Mouse (Mus musculus) lung, adult 18-20 months (tissue): Measurements from ENCODE around the gene Serpinf2.
"Not testable (repeated sequence)": the region's sequence is repeated elsewhere in the genome, so short reads cannot be mapped to it uniquely, and the experiment has no call there.

ENCODE experiments used
- DNase-seq, 2 experiments: peaks; one replicate each; pipeline ENCODE4 v3.0.0; 2022; ENCODE audit warnings: mixed read lengths in 2 of 2

The Serpinf2 gene

GRCm38 (mm10) chr11:75424459-75424858, 14.9 kb downstream of the Serpinf2 start:
- DNase-seq = no peak

- no peak for DNase-seq
Measured at GRCm38 (mm10) chr11:75424033-75424432, 15.4 kb downstream of the Serpinf2 start.

DNA sequence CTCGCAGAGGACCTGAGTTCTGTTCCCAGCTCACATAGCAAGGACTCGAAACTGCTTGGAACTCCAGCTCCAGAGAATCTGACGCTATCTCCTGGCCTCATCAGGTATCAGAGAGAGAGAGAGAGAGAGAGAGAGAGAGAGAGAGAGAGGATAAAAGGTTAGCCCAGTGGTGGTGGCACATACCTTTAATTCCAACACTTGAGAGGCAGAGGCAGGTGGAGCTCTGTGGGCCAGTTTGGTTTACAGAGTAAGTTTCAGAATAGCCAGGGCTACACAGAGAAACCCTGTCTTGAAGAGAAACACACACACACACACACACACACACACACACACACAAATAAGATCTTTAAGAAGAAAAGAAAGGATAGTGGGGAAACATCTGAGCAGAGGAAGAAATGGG, 16.3 kb downstream of the Serpinf2 start:
- DNase-seq = no peak

- no peak for DNase-seq
Measured at GRCm38 (mm10) chr11:75422013-75422792, 17.2 kb downstream of the Serpinf2 start, which contains the start of gene Serpinf1. Serpinf1 (minus strand) TSS chr11:75422701.

DNA sequence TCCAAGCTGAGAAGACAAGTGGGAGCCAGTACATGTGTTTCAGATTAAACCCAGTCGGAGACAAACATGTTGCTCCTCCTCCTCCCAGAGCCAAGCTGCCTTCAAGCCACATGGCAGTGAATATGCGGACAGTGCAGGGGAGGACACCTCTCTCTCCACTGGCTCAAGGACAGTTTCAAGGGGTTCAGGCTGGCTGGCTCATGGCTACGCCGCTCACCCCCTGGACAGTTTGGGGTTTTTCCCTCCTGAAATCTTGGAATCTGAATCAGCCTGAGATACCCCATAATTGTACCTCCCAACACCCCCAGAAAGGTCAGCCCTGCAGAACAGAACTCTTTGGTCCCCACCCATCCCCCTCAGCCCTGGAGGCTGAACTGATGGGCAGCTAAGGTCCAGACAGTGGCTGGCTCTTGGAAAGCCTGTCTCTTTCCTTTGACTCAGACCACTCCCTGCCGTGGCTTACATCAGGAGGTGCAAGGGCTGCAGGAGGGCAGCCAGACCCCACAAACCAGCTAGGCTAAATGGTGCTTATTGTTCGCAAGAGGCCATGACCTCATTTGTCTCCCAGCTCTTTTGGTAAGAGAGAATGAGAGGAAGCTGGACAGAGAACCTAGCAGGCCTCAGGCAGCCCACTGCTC, 17.9 kb downstream of the Serpinf2 start:
- DNase-seq = no peak

GRCm38 (mm10) chr11:75420810-75421374, 18.5 kb downstream of the Serpinf2 start:
- DNase-seq = no peak

- DNase-seq = no peak
Measured at GRCm38 (mm10) chr11:75420037-75420436, 19.4 kb downstream of the Serpinf2 start.

GRCm38 (mm10) chr11:75415994-75416393, 23.4 kb downstream of the Serpinf2 start:
- no peak for DNase-seq

- no peak for DNase-seq
Measured at GRCm38 (mm10) chr11:75415096-75415495, 24.3 kb downstream of the Serpinf2 start.

DNA sequence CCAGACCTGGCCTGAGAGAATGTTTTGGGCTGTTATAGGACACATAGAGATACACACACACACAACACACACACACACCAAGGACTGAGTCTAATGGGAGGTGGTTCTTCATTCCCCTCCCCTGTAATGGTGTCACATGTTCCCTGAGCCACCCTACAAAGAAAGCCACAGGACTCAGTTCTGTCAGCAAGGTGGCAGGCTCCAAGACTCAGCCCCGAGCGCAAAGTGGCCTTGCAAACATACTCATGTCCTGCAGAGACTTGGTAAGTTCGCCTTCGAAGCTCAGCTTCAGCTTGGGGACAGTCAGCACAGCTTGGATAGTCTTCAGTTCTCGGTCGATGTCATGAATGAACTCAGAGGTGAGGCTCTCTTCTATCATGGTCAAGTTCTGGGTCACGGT, 28.8 kb downstream of the Serpinf2 start:
- DNase-seq = no peak

- peak in 1 of 2 experiments; percentile 23 for DNase-seq
Measured at GRCm38 (mm10) chr11:75409679-75410575, 29.5 kb downstream of the Serpinf2 start.

DNA sequence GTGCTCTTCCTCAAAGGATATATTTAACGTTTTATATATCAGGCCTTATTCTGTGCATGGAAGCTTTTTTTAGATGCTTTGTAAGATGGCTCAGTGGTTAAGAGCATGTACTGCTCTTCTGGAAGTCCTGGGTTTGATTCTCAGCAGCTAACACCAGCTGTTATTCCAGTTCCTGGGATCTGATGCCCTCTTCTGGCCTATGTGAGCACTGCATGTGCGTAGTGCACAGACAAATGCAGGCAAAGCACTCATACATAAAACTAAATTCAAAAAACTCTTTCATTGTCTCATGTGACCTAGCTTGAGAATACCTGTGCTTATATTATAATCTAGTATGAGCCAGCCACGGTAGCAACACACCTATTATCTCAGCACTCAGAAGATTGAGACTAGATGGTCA, 32.5 kb downstream of the Serpinf2 start:
- DNase-seq = peak; percentile 37 to 53

GRCm38 (mm10) chr11:75406104-75406503, 33.3 kb downstream of the Serpinf2 start:
- no peak for DNase-seq

DNA sequence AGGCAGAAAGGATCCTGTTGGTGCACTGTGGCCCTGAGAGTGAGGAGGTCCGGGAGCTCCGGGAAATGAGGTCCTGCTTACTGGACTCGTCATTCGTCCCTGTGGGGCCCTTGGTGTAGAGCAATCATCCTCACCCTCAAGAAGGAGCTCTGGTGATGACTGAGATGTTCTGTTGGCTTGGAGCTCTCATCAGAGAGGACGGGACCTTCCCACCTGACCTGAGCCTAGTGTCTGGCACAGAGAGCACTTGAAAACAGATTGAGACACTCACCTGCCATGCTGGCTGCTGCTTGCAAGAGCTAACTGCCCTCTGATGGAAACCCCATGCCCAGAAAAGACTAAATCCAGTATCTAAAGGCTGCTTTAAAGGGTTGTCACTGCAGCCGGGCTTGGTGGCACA, 34.6 kb downstream of the Serpinf2 start:
- no peak for DNase-seq

GRCm38 (mm10) chr11:75403301-75404052, 35.9 kb downstream of the Serpinf2 start:
- peak; percentile 65 to 74 for DNase-seq

- DNase-seq = peak; percentile 33 to 64
Measured at GRCm38 (mm10) chr11:75402271-75402690, 37.1 kb downstream of the Serpinf2 start.

DNA sequence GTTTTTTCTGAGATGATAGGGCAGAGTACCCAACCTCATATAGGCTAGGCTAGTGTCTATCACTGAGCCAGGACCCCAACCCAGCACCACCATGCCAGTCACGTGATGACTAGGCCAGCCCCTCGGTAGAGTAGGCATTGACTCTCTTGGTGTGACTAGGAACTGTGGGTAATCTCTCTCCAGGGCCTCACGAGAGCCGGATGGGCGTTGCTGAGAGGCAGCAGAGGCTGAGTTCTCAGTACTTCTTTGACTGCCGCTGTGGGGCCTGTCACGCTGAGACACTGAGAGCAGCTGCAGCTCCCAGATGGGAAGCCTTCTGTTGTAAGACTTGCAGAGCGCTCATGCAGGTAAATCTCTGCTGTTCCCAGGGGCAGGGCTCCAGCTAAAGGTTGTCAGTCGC, 39.3 kb downstream of the Serpinf2 start:
- no peak for DNase-seq

DNA sequence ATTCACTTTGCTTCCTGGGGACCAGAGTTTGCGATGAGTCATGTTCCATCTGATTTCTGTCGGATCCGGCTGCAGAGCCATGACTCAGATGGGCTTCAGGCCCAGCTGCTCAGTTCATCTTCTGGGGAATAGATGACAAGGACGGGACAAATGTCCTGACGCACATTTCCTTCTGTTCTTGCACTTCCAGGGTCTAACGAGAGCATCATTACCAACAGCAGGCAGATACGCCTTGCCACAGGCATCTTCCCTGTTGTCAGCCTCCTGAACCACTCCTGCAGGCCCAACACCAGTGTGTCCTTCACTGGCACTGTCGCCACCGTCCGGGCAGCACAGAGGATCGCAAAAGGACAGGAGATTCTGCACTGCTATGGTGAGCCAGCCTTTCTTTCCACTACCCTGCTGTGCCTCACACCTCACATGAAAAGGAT, 40.0 kb downstream of the Serpinf2 start:
- no peak for DNase-seq

GRCm38 (mm10) chr11:75397452-75397851, 41.9 kb downstream of the Serpinf2 start:
- DNase-seq = no peak

- DNase-seq = no peak
Measured at GRCm38 (mm10) chr11:75395611-75396010, 43.8 kb downstream of the Serpinf2 start.

GRCm38 (mm10) chr11:75383529-75383928, 55.9 kb downstream of the Serpinf2 start:
- not testable (repeated sequence) for DNase-seq
